Mouse (Mus musculus): Measurements from ENCODE around the gene Ak8.

GRCm38 (mm10) chr2:28650526-28650925, 49.4 kb upstream of the Ak8 start:
- TF ChIP-seq CTCF (IDR thresholded peaks at IDR 0.05; ENCODE audit: low read depth, low read length) (no peak), GATA1 (IDR thresholded peaks at IDR 0.05; ENCODE audit: borderline replicate concordance, low read length) (no peak)
